Mouse (Mus musculus) thymus, postnatal 10 days (tissue): ENCODE results near the gene Ripk4.
A peak's percentile ranks its signal among the peaks of the same experiment; 100 is the strongest.

Experiments
- DNase-seq, 2 experiments: peaks; one replicate each; pipeline ENCODE4 v3.0.0; 2021; ENCODE audit warnings: low spot score in 2 of 2

The Ripk4 gene

DNA sequence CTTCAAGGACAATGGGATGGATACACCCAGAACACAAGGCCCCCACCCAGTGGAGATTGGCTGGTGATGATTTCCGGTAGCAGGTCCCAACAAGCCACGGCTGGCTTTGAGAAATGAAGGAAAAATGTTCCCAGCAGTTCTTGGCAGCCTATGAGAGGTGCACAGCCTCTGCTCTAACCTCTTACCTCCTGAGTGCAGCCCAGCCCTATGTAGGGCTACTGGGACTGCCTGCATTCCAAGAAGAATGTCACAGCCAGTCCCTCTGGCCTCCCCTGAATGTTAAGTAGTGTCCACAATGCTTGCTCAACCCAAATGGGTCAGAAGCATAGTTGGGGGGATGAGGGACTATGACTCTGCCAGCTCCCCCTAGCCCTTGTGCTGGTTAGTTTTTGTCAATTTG, 27.0 kb downstream of the Ripk4 start:
- DNase-seq = no peak

DNA sequence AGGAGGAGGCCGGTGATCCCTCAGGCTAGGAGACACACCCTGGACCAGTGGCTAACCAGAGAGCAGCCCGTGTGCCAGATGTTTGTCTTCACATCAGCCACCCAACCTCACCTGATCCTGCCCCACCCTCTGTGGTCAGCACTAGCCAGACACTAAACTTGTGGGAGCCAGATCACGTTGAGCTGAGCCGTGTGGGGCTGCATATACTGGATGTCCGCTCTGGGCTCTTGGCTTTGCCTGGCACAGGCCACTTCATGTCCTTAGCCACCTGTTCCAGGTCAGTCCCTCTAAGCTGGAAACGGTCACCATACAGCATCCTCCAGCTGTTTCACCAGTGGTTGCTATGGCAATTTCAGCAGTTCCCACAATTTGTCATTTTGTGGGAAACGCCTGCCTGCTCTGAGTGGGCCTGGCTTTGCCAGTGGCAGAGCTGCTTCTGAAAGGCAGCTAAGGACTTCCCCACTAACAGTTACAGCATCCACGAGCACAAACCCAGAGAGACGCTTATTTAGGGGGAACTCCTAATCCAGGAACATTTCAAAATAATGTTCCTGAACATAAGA, 28.7 kb downstream of the Ripk4 start:
- DNase-seq = no peak

DNA sequence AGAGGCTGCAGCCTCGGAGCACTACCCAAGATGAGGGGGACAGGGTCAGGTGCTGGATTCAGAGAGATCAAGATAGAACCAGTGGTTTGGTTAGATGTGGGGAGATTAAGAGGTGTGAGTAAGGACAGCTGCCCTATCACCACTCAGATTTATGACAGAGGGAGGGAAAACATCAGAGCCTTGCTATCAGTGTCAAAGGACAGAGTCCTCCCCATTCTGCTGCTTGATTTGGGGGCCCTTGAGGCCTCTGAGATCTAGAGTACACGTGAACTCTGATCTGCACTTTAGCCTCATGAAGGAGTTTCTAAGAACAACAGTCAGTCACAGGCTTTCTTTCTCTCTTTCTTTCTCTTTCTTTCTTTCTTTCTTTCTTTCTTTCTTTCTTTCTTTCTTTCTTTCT, 30.0 kb downstream of the Ripk4 start:
- no peak for DNase-seq

DNA sequence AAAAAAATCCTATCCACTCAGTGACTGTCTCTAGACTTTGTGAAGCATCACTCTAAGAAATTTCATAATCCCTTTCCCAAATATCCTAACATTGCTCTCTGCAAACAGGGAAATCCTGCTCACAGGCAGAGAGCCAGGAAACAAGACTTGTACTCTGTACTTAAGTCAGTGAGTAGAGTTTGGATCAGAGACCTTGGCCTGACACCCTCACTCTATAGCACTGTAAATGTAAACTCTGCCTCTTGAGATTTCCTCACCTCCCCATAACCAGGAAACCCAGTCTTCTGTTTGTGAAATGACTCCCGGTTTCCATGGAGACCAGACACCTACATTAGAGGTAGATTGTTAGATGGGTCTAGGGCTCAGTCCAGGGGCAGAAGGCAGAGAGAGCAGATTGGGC, 33.3 kb downstream of the Ripk4 start:
- no peak for DNase-seq

DNA sequence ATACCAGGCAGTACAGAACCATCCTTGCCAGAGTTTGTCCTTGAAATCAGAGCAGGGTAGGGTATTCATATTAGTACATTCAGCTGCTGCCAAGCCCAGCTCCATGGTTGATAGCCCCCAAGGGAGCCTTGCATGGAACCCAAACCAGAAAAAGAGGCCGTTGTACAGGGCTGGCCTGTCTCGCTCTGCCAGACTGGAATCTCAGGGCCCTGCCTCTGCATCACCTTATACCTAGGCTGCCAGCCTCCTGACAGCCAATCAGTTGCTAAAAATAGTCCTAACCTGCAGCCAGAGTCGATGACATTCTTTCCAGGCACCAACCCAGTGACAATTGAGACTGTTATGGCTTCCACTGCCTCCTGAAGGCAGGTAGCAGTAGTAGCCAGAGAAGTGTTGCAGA, 37.2 kb downstream of the Ripk4 start:
- DNase-seq = no peak

DNA sequence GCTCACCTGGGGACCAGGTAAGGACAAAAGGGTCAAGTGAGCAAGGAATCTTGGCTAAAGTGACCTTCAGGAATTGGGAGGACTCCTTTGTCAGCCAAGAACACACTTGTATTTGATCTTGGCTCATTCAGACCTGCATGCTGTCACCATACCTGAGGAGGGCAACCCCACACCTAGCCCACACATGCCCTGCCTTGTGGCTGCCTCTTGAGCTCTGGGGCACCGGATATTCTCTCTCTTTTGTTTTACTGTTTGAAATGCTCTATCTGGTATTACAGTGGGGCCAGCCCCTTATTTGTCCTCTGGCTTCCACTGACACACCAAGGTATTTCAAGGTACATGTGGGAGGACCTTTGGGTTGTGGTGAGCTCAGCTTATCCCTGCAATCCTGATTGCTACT, 43.5 kb downstream of the Ripk4 start:
- no peak for DNase-seq

DNA sequence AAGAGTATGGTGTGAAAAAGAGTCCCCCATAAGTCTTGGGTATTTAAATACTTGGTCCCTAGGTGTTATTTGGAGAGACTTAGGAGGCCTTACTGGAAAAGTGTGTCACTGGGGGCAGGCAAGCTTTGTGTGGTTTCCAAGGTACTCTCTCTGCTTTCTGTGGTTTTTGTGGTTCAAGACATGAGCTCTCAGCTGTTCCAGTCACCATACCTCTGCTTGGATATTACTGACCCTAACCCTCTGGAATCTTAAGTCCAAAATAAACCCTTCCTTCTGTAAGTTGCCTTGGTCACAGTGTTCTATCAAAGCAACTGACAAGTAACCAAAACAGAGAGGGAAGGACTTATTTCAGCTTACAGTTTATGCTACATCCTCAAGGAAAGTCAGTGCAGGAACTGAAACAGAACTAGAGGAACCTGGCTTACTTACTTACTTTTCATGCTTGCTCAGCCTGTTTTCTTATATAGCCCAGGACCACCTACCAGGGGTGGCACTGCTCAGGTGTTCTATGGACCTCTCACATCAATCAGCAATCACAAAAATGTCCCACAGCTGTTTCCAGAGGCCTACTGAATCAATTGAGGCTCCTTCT, 44.1 kb downstream of the Ripk4 start:
- no peak for DNase-seq

DNA sequence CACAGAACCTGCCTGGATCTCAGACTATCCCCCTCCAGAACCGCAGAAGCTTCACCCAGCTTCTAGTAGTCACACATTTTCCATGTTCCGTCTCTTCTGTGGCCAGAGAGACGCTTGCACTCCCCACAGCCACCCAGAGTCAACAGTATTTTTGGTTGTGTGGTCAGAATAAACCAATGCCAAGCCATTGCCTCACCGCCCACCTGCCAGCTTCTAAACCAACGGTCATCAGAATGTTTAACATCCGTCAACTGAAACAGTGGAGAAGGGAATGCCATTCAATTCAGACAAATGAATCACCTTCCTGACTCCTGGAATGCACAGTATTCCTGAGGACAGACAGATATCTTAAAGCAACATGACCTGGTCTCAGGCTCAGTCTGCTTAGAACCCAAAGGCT, 47.0 kb downstream of the Ripk4 start:
- no peak for DNase-seq

DNA sequence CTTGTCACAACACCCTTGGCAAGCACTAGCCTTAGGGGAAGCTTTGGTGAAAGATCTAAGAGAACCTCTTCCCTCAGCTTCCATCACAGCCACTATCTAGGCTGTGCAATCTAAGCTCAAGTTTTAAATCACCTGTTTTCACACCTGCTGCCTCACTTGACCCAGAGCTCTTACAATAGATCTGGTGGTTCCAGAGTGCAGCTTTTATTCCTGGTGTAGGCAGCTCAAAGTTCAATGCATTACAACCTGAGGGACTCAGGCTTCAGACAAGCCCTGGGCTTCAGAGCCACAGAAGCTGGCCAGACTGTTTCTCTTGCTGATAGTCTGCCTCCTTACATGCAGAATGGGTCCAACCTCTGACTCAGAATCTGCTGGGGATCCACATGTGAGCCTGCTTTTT, 51.5 kb downstream of the Ripk4 start:
- no peak for DNase-seq

DNA sequence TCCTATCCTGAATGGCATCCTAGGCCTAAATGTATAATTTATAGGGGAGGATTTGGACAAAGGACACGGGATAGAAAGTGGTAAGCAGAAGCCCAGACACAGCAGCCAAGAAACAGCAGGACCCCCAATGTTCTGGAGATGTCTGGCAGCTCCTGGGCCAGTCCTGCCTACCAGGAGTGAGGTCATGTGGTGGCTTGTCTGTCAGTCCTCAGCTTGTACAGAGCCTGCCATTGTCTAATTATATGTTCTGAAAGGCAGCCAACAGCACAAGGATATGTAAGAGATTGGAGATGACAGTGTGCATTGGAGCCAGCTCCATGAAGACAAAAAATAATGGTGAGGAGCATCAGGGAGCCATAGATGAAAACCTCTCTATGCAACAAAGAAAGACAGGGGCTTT, 61.7 kb downstream of the Ripk4 start:
- DNase-seq = no peak

DNA sequence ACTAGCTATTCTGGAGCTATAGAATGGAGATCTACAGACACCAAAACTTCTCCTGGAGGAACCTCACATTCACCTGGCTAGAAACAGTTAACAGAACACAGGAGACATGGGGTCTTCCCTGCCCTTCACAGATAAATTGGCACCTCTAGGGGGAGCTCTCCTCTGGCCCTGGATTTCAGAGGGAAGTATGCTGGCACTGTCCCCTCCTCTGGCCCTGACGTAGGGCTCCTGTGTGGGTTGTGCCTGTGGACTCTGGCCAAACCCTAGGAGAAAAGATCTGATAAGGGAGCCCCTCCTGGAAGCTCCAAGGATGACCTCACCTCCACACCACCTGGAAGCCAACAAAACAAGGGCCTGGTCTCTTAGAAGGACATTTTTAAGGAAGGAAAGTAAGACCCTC, 65.8 kb downstream of the Ripk4 start:
- peak in 1 of 2 experiments; percentile 6 for DNase-seq

DNA sequence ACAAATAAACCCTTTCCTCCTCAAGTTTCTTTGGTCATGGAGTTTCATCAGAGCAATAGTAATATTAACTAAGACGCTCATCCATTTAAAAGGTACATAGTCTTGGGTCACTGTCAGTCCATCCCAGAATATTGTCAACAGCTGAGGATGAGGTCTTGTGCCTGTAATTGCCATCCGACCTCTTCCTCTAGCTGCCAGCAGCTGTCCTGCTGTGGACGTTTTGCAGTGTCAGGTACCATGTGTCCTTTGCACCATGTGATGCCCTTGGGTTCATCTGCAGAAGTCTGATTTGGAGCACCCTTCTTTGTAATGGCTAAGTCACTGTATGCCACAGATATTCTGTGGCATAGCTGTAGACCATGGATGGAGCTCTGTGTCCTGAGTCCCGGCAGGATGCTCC, 67.9 kb downstream of the Ripk4 start:
- DNase-seq = no peak
